Mouse (Mus musculus) testis, postnatal 10 days (tissue): ENCODE results near the gene Ptprj.

ENCODE experiments used
- DNase-seq: peaks from one replicate; pipeline ENCODE4 v3.0.0; 2021; ENCODE audit warnings: low spot score

Gene Ptprj

DNA sequence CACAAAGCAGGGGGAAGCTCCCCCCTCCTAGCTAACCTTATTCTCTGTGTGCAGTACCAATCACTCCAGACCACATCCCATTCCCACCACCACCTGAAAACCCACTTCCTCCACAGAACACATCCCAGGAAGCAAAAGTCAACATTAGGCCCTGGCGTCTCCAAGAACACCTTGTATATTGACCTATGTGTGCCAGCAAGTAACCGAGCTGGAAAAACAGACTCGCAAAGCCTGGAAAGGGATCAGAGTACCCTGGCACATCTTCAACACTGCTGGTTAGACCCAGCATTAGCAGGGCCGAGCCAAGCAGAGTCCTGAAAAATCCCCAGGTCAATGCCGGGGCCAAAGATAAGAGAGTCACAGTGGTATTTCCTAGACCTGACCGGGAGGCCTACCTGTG is 58.0 kb downstream of the Ptprj start:
- DNase-seq: no peak

DNA sequence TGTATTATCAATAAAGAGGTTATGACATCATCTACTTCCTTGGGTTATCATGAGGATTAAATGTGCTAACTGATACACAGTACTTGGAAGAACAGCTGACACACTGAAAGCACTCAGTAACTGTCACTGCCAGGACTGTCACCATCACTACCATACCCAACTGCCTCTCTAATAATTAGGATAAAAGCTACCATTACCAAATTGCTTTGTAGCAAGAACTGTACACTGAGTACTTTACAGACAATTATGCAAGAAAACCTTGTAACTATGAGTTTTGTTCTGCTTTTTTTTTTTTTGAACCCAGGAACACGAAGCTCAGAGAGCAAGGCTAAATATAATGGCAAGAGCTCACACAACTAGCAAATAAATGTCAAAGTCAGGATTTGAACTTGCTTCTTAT is 58.5 kb downstream of the Ptprj start:
- no peak for DNase-seq

DNA sequence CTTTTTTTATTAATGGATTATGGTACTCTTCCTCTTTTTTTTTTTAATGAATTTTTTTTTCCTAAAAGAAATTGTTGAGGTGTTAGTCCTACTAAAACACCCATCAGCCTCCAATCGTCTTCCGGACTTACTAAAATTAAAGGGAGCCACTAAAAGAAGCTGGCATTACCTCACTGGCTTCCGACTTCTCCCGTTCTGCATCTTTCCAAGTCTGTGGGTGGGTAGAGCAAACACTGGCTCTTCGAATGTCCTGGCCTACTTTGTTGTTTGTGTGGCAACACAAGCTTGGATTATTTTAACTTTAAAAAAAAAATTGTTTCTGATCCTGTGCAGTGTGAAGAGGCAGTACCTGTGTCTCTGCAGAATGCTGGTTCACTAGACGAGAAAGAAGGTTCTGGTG is 62.2 kb downstream of the Ptprj start:
- no peak for DNase-seq

GRCm38 (mm10) chr2:90514969-90515368 is 65.5 kb downstream of the Ptprj start:
- DNase-seq: no peak

DNA sequence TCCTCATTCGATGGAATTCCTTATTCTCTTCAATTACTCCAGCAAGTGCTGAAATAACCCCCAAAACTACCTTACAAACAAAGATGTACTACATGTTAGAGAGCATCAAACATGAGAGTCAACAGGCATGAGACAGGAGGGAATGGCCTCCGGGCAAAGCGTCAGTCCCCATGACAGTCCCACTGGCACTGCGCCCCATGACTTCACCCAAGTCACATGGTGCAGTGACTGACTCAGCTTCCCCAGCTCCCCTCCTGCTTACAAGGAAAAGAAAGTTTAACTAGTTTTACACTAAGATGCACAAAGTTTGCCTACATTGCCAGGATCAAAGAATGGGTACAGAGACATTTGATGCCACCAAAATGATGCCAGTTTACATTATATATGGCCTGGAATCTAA is 71.2 kb downstream of the Ptprj start:
- no peak for DNase-seq

- no peak for DNase-seq
These were observed 74.3 kb downstream of the Ptprj start for GRCm38 (mm10) chr2:90506143-90506542.

GRCm38 (mm10) chr2:90504731-90505171 is 75.7 kb downstream of the Ptprj start:
- peak; percentile 46 for DNase-seq

DNA sequence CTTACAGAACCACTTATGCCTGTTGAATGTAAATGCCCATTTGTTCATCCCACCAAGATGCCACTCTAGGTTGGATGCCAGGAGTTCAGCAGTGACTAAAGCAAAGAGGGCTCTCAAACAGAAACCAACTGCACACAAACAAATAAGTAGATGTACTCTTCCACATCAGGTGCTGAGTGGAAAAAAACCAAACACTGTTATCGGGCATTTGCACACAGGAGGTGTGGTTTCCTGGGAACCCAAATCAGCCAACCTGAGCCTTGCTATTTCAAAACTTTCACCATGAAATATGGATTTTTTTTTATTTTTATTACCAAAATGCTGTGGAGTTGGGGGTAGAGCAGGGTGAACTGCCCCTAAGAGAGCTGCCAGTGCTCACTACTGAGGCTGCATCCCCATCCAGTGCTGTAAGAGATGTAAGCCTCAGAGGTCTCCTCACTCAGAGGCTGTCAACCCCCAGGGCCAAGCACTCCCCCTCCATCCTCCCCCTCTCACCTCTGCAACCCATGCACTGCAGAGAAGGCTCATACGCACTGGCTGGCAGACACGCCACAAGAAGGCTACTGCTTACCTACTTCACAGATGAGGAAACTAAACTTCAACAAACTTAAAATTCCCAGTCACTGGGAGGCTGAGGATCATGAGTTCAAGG is 77.1 kb downstream of the Ptprj start:
- DNase-seq: no peak

DNA sequence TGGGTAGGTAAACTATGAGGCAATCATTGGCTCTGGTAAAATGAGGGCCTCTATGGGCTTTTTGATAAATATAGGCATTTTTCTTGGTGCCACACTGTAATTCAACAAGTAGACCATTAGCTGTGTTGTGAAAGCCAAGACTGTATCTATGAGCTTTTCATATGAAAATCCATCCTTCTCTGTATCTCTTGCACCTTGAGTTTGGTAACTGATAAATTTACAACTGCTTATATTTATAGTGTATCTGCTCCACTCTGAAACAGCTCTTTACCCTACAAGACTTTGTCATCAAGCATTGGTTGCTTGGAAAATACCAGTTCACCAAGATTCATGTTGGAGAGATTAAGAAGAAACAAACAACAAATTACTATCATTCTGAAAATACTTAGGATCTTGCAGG is 77.7 kb downstream of the Ptprj start:
- DNase-seq: no peak

- DNase-seq: no peak
These were observed 78.7 kb downstream of the Ptprj start for GRCm38 (mm10) chr2:90501708-90502107.

DNA sequence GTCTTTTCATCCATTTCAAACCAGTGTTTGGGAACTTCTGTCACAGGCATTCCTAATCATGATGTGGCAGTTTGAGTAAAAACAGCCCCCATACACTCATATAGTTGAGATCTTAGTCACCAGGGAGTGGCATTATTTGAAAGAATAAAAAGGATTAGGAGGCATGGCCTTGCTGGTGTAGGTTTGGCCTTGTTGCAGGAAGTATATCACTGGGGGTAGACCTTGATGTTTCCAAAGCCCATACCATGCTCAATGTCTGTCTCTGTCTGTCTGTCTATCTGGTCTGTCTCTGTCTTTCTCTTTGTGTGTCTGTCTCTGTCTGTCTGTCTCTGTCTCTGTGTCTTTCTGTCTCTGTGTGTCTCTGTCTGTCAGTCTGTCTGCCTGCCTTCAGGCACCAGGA is 79.6 kb downstream of the Ptprj start:
- no peak for DNase-seq

DNA sequence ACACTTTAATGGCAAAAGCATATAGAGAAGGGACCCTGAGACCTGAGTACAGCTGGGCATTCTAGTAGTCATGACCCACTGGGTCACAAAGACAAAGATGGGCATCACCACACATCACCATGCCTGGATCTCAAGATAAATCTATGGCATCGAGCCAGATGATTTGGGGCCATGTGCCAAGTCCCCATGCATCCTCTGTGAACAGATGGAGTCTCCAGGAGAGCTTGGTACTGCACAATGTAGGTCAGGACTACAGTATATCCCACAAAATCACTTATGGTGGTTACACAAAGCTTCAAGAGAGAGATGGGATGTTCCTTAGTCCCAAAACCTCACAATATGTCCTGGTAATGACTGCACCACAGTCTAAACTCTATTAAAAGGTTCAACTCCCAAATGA is 81.4 kb downstream of the Ptprj start:
- no peak for DNase-seq

DNA sequence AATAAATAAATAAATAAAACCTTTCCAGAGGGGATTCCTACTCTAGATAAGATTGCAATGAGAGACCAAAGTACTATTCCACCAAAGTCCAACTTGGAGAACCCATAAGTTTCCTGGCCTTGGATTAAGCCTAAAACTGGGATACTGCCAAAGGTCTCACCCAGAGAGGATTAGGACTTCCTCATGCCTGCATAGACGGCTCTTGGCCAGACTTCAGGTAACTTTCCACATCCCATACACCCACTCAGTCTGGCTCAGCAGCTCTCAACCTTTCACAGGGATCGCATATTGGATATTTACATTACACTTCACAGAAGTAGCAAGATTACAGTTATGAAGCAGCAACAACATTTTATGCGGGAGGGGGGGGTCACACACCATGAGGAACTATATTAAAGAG is 82.9 kb downstream of the Ptprj start:
- DNase-seq: no peak

DNA sequence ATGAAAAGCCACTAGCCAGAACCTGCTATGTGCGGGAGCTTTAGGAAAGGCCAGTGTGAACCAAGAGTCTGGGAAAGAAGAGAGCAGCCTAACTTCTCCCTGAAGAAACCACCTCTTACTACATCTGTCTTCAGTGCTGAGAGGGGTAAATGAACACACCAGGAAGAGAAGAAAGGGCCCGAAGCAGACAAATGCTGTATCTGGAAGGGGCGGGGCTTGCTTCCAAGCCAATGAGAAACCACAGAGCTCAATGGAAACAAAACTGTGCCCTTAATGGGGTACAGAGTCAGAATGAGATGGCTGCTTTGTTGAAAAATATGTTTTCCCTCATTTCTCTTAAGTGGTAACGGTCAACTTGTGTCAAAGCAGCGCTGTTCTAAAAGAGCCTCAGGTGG is 83.8 kb downstream of the Ptprj start:
- no peak for DNase-seq

DNA sequence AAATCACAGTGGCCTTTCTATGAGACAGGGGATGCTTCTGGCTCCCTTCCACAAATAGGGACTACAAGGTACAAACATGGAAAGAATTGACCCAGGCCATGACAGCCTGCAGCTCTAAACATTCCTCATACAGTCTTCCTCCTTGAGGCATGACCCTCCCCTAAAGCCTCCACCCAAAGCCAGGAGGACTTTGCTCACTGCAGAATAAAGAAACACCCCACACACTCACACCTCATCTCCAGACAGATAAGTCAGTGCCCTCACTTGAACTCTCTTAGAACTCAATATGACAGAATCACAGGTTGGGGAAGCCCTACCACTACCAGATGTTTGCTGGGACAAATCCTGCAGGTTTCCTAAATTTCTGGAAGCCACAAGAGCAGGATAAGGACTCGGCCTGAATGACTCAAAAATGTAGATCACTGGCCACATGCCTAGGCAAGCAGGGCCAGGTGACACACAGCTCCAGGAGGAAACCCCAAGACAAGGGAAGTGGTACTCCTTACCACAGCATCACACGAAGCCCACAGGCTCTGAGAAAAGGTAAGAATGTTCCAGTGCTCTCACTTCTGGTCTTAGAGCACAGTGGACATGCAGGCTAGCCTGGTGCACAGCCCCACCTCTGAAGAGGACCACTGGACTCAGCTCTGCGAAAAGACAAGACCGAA is 84.3 kb downstream of the Ptprj start:
- DNase-seq: no peak

- no peak for DNase-seq
These were observed 90.0 kb downstream of the Ptprj start for GRCm38 (mm10) chr2:90490279-90491046.

DNA sequence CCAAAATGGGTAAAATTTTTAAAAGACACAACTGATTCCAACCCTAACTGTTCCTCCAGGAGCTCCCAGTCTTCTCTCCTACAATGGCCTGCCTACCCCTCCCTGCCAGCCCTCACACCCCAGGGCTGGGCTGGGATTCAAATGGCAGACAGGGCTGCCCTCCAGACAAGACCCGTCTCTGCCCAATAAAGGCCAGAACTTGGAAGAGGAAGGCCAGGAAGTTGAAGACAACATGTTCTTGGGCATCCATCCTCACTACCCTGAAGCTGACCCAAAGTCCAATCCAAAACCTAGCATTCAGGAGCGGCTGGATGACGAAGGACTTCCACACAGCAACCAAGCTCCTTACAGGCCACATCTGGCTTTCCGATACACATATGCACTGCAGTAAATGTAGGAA is 90.6 kb downstream of the Ptprj start:
- DNase-seq: no peak

DNA sequence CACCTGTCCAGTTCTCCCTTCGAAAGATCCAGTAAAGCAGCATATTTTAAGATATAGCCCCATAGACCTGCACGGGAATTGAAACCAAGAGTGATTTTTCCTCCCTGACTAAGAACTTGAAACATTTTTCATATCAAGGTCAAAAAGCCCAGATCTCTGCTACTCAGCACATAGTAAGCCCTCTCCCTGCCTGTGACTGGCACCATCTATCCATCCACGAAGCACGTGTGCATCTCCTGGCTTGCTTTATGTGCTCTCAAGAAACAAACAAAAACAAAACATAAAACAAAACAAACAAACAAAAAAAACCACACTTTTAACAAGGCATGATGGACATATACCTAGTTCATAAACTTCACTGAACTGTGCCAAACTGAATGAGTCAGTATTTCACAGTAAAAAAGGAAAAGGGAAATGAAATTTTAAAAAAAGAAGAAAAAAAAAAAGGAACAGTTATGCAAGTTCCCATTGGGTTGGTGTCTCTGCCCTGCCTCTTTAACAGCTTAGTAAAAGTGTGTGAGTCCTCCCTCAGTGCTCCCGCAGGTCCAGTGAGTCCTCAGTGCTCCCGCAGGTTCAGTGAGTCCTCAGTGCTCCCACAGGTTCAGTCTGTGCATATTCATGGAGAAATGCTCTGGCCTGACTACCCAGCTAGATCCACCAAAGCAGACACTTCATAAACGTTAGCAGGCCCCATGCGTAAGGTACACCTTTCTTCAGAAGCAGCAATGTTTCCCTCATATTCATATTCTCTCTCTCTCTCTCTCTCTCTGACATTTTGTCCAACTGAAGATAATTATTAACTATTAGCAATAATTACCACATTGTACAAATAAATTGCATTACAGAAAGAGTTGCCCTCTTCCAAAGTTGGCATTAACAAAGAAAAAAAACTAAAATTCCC is 91.5 kb downstream of the Ptprj start:
- no peak for DNase-seq

DNA sequence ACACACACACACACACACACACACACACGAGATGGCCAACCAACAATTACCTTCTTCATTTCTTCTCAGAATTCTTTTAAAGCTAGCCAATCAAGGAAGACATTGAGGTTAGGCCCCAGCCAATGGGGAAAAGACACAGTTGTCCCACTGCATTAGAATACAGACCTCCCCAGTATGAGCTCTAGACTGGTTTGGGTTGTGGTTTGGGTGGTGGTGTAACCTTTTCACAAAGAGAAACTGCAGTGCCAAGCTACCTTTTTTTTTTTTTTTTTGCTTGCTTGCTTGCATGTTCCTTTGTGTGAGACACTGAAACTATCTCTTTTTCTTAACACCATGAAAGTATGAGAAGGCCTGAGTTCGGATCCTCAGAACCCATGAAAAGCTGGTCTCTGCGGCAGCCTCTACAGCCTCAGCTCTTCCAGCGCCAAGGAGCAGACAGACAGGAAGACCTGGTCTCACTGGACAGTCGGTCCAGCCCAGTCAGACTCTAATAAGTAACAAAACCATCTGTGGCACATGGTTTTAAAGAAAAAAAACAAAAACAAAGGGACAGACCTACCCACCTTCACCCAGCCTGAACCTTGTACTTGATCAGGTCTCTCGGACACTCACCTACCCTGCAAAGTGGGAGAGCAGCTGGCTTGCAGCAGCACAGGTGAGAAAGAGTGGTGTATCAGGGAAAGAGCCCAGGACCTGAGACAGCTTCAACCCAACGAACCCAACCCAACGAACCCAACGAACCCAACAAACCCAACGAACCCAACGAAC is 92.8 kb downstream of the Ptprj start:
- no peak for DNase-seq

DNA sequence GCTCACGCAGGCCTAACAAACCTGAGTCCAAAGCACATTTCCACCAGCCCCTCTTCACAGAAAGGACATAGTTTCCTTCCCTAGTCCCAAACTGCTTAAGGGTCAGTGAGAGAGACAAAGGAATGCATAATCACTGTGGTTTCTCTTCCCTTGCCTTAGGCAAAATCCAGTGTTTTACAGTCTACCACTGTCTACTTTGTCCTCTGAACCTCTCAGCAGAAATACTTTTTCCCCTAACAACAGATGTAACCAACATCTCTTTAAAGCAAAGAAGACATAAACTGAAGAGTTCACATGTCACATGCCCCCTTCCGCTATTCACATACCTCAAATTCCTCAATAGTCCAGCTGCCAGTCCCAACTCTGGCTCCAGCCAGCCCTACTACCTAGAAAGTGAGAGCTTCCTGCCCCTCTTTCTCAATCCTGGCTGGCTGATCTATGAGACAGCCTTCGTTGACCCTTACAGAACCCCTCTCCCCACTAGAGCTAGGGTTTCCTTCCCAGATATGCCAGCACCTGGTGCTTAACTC is 94.2 kb downstream of the Ptprj start:
- DNase-seq: no peak

DNA sequence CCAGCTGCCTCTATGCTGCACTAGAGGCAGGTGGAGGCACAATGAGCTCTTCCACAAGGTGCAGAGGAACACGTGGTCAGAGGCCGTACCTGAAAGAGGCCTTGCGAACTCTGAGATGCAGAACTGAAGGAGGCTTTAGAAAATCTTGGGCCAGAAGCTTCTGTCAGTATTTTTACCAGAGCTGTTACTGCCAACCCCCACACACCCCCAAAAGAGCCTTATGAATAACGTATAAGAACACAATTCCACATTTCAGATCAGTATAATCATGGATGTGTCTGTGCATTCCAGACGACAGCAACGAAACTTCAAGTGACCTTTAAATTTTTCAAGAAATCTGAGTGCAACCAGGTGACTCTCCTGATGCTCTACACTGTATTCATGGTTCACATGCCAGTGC is 98.9 kb downstream of the Ptprj start:
- no peak for DNase-seq
